In genomic region chr16:57984111-57984510, GRCm38 (mm10) we compare ENCODE assay signal across 13 mouse cellular contexts.
"Had no signal": no experiment of that assay in that cellular context is flagged by ENCODE, and none has a peak within 500 bp of the region (broad histone marks: within the 10 kb centered on the region; RNA-seq: fewer than 3 reads in every experiment).

No protein-coding gene starts in this region.

- H3K36me3 ChIP-seq: limb, embryonic 10.5 days; liver, embryonic 13.5 days; midbrain, embryonic 10.5 days; neural tube, embryonic 15.5 days had no signal

- H3K4me1 ChIP-seq: liver, embryonic 13.5 days; midbrain, embryonic 10.5 days; neural tube, embryonic 15.5 days had no signal

- H3K27me3 ChIP-seq: liver, embryonic 13.5 days; neural tube, embryonic 15.5 days had no signal

- H3K4me3 ChIP-seq: left cerebral cortex, adult 2 months; limb, embryonic 10.5 days; liver, embryonic 13.5 days; midbrain, embryonic 10.5 days; myocyte; neural tube, embryonic 15.5 days had no signal

- ATAC-seq: intestine, postnatal 0 days; liver, postnatal 0 days had no signal

- H3K27ac ChIP-seq: left cerebral cortex, adult 2 months; limb, embryonic 10.5 days; liver, embryonic 13.5 days; midbrain, embryonic 10.5 days; neural tube, embryonic 15.5 days had no signal

- H3K4me2 ChIP-seq: liver, embryonic 13.5 days; neural tube, embryonic 15.5 days had no signal

- H3K9me3 ChIP-seq: limb, embryonic 10.5 days; liver, embryonic 13.5 days; midbrain, embryonic 10.5 days; neural tube, embryonic 15.5 days had no signal

- H3K9ac ChIP-seq: liver, embryonic 13.5 days; liver, postnatal 0 days; neural tube, embryonic 15.5 days had no signal

- DNase-seq: kidney, postnatal 14 days; liver, embryonic 13.5 days; liver, postnatal 0 days; midbrain, embryonic 14.5 days; right cerebral cortex, adult 18-20 months; right cerebral cortex, postnatal 25 days; thymus, postnatal 36 days had no signal
